In the genomic region with DNA sequence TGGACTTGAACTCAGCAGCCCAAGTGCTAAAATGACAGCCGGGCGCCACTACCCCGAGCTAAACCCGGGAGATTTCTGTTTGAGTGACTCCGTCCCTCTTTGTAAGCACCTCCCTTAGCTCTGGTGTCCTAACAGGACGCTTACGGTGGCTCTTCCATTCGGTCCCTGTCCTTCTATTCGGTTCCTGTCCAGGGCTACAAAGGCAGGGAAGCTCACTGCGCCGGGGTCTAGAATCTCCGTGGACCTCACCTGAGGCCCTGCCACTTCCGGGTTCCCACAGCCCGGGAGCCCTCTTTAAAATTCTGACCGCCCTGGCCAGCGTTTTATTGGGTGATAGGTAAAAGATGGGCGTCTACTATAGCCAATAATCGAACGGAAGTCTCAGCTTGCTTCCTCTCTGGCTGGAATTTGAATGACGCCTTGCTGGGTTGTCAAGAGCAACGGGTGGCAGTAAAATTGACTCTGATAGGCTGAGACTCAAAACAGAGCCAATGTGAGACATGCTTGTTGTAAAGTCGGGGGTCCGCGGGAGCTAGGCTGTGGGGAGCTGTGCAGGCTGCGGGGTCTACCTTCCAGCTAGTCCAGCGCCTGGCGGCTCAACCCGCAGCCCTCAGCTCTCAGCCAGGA, we compare ENCODE assay signal across 8 mouse cellular contexts. TPM values are rescaled to one million over a fixed set of nuclear protein-coding genes. Genes with fewer than 3 reads are reported as not detected.
DNase-seq lines count a peak whose midpoint lies in the region; ATAC-seq and TF ChIP-seq lines count a peak whose summit lies in the region.

A gene (minus strand): TSS at position 295 of the 627 bp plus-strand sequence.
A gene (plus strand): TSS at position 494 of the 627 bp plus-strand sequence.

- H3K36me3 ChIP-seq in hindbrain, postnatal 0 days (ENCODE audit: insufficient read depth, low read length), result peaks cover 15% of the 10 kb centered on the region; the same call in 1 of the 2 replicates

- TF ChIP-seq CTCF in gastrocnemius, adult 2 months (IDR thresholded peaks at IDR 0.05), result no peak
- no peak; the same call in 1 of the 2 replicates for TF ChIP-seq CTCF in hindbrain, postnatal 0 days (IDR thresholded peaks at IDR 0.05; ENCODE audit: low read depth)
- TF ChIP-seq CTCF in left cerebral cortex, adult 2 months (IDR thresholded peaks at IDR 0.05), result no peak; the same call in 1 of the 2 replicates

- peaks cover 12% of the 10 kb centered on the region for H3K4me1 ChIP-seq in hindbrain, postnatal 0 days (ENCODE audit: insufficient read depth, low read length)

- no peaks in the 10 kb centered on the region for H3K27me3 ChIP-seq in hindbrain, postnatal 0 days (ENCODE audit: insufficient read depth, low read length)

- H3K27ac ChIP-seq in gastrocnemius, adult 2 months, result peak within 1 kb of the TSS; percentile 86
- peak within 1 kb of the TSS; percentile 68 for H3K27ac ChIP-seq in hindbrain, postnatal 0 days
- peak within 1 kb of the TSS; percentile 65; the same call in 1 of the 2 replicates for H3K27ac ChIP-seq in left cerebral cortex, adult 2 months

- peak; percentile 97 for ATAC-seq in common myeloid progenitor, adult 5-6 weeks (replicated peaks; ENCODE audit: low read depth, poor library complexity, severe bottlenecking)
- peak; percentile 99 for ATAC-seq in hindbrain, postnatal 0 days
- peak; percentile 97 for ATAC-seq in megakaryocyte, adult 5-6 weeks (ENCODE audit: poor library complexity, severe bottlenecking)

- H3K9me3 ChIP-seq in hindbrain, postnatal 0 days (ENCODE audit: low read length), result no peaks in the 10 kb centered on the region

- H3K4me2 ChIP-seq in hindbrain, postnatal 0 days (ENCODE audit: low read depth, low read length), result peak within 1 kb of the TSS; percentile 82

- intact Hi-C loops in gastrocnemius, adult 2 months (cut with DNase I), result loop anchor here (5.0 kb wide), 1 partner anchor 79 kb away; a partner anchor contains a TSS
- intact Hi-C loops in left cerebral cortex, adult 2 months (cut with DNase I), result loop anchor here (2.0 to 10.0 kb wide), 2 partner anchors 62 to 238 kb away; a partner anchor contains a TSS

- H3K9ac ChIP-seq in hindbrain, postnatal 0 days (replicated peaks; ENCODE audit: low read length), result peak within 1 kb of the TSS; percentile 63

- peak; percentile 98 for DNase-seq in ZHBTc4 (ENCODE audit: low read depth, low spot score)
- DNase-seq in gastrocnemius, adult 2 months, result peak; percentile 91
- peak; percentile 99 for DNase-seq in hindbrain, postnatal 0 days (ENCODE audit: low spot score)
- DNase-seq in left cerebral cortex, adult 2 months (ENCODE audit: extremely low spot score in 1 of 2, low spot score in 2 of 2), result peak; percentile 95 to 97
- peak; percentile 98 for DNase-seq in right cerebral cortex, adult 2 months (ENCODE audit: low spot score in 2 of 2)
- peak; percentile 91 for DNase-seq in urinary bladder, postnatal 14 days (ENCODE audit: low spot score)

- peak within 1 kb of the TSS; percentile 81 for H3K4me3 ChIP-seq in gastrocnemius, adult 2 months
- peak within 1 kb of the TSS; percentile 54 for H3K4me3 ChIP-seq in hindbrain, postnatal 0 days (ENCODE audit: low read length)
- peak within 1 kb of the TSS; percentile 66 for H3K4me3 ChIP-seq in left cerebral cortex, adult 2 months

- 1% methylated on average over 28 of the region's 28 CpGs for WGBS in hindbrain, postnatal 0 days

RNA-seq across cellular contexts. Expression of the first gene that starts in this region (rescaled TPM):
- 12.1 and 12.5 TPM in 2 replicates for total RNA-seq in common myeloid progenitor, adult 5-6 weeks (2017)
- under 1 TPM; 0.75 to 0.92 TPM for total RNA-seq in gastrocnemius, adult 2 months (2021)
- total RNA-seq in hindbrain, postnatal 0 days (2014; rRNA removed), result 3.7 and 6.0 TPM in 2 replicates
- 10.4 and 12.5 TPM in 2 replicates for polyA plus RNA-seq in hindbrain, postnatal 0 days (2015; fragmentation: Nextera tagmentation; extraction: Ambion mirVana)
- total RNA-seq in left cerebral cortex, adult 2 months (2021), result 1 to 10 TPM; 5.4 to 6.8 TPM
- 10.8 and 12.2 TPM in 2 replicates for total RNA-seq in megakaryocyte, adult 5-6 weeks (2015)
- total RNA-seq in megakaryocyte, adult 5-6 weeks (2017), result 5.5 and 11.1 TPM in 2 replicates

RNA-seq across cellular contexts. Expression of the second gene that starts in this region (rescaled TPM):
- total RNA-seq in common myeloid progenitor, adult 5-6 weeks (2017), result 10.1 and 10.6 TPM in 2 replicates
- total RNA-seq in gastrocnemius, adult 2 months (2021), result 1 to 10 TPM; 7.4 to 7.9 TPM
- 9.6 and 17.8 TPM in 2 replicates for total RNA-seq in hindbrain, postnatal 0 days (2014; rRNA removed)
- polyA plus RNA-seq in hindbrain, postnatal 0 days (2015; fragmentation: Nextera tagmentation; extraction: Ambion mirVana), result 24.5 and 24.6 TPM in 2 replicates
- 10 to 100 TPM; 18.3 to 25.1 TPM for total RNA-seq in left cerebral cortex, adult 2 months (2021)
- 9.6 and 16.9 TPM in 2 replicates for total RNA-seq in megakaryocyte, adult 5-6 weeks (2015)
- 5.7 TPM in 2 replicates for total RNA-seq in megakaryocyte, adult 5-6 weeks (2017)

Comparison
In these comparisons a context has a peak if more than half of its experiments do, and no peak if none do; other contexts are left out.
1. Peak in every context shown above with its lines: DNase-seq, ATAC-seq, H3K4me3 ChIP-seq and H3K27ac ChIP-seq.